Mouse (Mus musculus) gastrocnemius, adult 2 months (tissue): Measurements from ENCODE around the gene Thbd. TPM values are rescaled to one million over a fixed set of nuclear protein-coding genes. Genes with fewer than 3 reads are reported as not detected.

Experiments
- DNase-seq: peaks from one replicate; pipeline ENCODE4 v3.0.0; 2022
- H3K27ac ChIP-seq: fragments of 200-600 bp; 2 replicates; pipeline ENCODE4 v1.8.1; 2022; ENCODE audit warnings: mild to moderate bottlenecking
- H3K4me3 ChIP-seq: fragments of 200-600 bp; 2 replicates; pipeline ENCODE4 v1.8.1; 2022; ENCODE audit warnings: mild to moderate bottlenecking, moderate library complexity
- CTCF ChIP-seq: fragments of 200-600 bp; IDR thresholded peaks from 2 replicates; pipeline ENCODE4 v1.8.1; 2022; ENCODE audit warnings: antibody characterized with exemption, mild to moderate bottlenecking, moderate library complexity
- intact Hi-C: fragments of 180-260 bp; cut with DNase I; formaldehyde crosslinking; loops from one replicate; pipeline ENCODE4 v1.15.1; 2025
- total RNA-seq, 2 experiments: library from RNA; stranded (reverse); gene quantifications; 2 replicates each; pipeline ENCODE4 v1.2.3; 2021

Thbd gene
- total RNA-seq, 2 experiments from 2014 or later, result 13.0 to 24.0 TPM

DNA sequence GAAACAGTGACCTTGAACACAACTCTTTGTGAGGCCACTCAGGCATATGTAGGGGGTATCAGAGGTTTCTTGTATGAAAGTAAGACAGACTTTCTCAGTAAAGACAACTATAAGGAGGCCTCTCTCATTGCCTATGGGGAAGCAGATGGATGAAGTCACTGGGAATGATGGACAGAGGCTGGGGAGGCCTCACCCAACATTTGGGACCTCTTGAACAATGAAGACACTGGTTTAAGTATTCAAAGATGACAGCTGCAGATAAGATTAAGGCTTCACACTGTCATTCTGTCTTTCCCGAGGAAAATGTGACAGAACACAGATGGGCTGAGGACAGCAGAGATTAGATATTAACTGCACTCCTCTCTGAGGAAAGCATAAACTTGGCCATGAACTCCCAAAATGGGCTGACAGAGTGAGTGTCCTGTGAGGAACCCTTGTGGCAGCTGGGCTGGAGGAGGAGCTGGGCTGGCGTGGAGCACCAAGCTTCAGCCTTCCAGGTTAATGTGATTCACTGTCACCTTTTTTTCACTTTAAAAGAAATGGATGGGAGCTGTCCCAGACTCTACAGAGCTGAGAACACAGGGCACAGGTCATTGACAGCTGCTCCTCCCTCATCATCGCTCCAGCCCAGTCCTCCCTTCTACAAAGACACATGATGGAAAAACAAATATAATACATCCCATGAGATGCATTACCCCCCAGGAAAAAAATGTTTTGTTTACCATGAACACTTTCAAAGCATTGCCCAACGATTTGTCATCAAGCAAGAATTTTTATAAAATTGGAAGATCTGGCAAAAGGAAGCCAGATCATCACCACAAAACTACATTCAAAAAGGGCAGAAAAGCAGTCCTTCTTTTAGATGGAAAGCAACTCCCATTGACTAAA lies 36.0 kb downstream of the Thbd start:
- H3K4me3 ChIP-seq, result no peak overlapping the region
- H3K27ac ChIP-seq, result no peak overlapping the region
- intact Hi-C loops, result loop anchor here (10.0 kb wide), 1 partner anchor 203 kb away; no protein-coding TSS in a partner anchor
- TF ChIP-seq CTCF, result no peak
- no peak for DNase-seq

DNA sequence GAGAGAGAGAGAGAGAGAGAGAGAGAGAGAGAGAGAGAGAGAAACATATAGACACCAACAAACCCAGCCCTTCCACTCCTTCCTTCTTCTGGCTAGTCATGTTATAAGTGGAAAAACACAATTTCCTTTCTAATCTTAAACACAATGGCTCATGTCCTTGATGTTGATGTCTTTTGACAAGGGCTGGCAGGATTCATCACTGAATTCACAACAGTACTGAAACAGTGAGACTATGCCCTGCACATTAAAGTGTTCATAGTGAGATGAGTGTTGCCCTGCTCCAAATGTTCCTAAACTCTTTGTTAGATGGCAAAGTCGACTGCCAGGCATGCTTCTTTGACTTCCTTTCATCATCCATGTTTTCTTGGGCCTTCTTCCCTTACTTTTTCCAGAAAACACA lies 42.8 kb downstream of the Thbd start:
- peak overlapping the region; percentile 31; the same call in 1 of the 2 replicates for H3K27ac ChIP-seq
- intact Hi-C loops, result no loop called here
- DNase-seq, result no peak
- no peak for TF ChIP-seq CTCF
- no peak overlapping the region for H3K4me3 ChIP-seq

DNA sequence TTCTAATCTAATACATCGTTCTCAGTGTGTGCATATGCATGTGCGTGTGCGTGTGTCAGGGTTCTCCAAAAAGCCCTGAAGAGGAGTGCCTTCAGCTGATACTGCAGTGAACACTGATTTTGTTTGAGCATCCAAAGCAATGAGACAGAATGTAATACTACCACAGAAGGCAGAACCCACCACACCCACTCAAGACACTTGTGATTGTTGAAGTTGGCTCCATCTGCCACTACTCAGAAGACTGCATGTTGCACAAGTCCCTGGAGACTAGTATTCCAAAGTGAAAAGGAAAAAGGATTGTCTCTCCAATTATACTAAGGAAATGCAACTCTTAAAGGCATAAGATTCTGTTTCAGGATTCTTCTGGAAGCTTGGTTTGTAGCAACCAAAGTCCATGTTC lies 43.5 kb downstream of the Thbd start:
- intact Hi-C loops, result no loop called here
- DNase-seq, result no peak
- Histone ChIP-seq H3K27ac (no peak overlapping the region; the same call in 1 of the 2 replicates), H3K4me3 (no peak overlapping the region)
- TF ChIP-seq CTCF, result no peak

DNA sequence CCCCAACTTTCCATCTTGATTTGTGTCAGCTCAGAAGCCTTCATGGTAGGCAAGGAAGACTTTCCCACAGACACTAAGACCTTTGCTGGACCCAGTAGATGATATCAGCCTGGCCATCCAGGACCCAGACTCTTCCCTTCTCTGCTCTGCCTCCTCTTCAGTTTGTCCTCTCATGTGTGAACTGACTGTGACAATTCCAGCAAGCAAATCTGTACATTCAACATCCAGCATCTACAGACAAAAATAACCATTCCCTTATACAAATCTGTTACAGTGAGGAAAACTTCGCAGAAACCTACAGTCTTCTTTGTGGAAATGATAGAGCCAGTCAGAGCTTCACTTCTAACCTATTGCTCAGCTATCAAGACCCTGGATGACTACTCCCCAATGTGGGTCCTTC lies 50.8 kb downstream of the Thbd start:
- intact Hi-C loops, result no loop called here
- Histone ChIP-seq H3K27ac (no peak overlapping the region), H3K4me3 (no peak overlapping the region)
- DNase-seq, result no peak
- TF ChIP-seq CTCF, result no peak

Other genes starting within 250 kb of the Thbd start
- under 1 TPM; 0.28 to 0.47 TPM for gene Sstr4, start 12.8 kb downstream of the Thbd start, total RNA-seq
- 10 to 100 TPM; 12.6 to 16.5 TPM for gene Cd93, start 35.4 kb upstream of the Thbd start, total RNA-seq